ENCODE assay signal across 8 mouse cellular contexts in genomic region chr6:5383336-5384177, GRCm38 (mm10). TPM values are rescaled to one million over a fixed set of nuclear protein-coding genes. Genes with fewer than 3 reads are reported as not detected.
DNase-seq lines count a peak whose midpoint lies in the region; ATAC-seq and TF ChIP-seq lines count a peak whose summit lies in the region.

TSS of gene Asb4 (plus strand) at chr6:5383386.

- no peak for DNase-seq in layer of hippocampus, adult 2 months (ENCODE audit: low spot score in 2 of 2)
- no peak for DNase-seq in layer of hippocampus, postnatal 25 days (ENCODE audit: extremely low spot score in 1 of 2, low spot score in 1 of 2)
- DNase-seq in urinary bladder, adult 18-20 months (ENCODE audit: low spot score in 2 of 2), result no peak
- DNase-seq in right cerebral cortex, adult 18-20 months, result no peak
- DNase-seq in spleen, adult 18-20 months, result no peak

- H3K9ac ChIP-seq in embryonic facial prominence, embryonic 13.5 days, result peak within 1 kb of the TSS; percentile 58
- peak within 1 kb of the TSS; percentile 45; the same call in 1 of the 2 replicates for H3K9ac ChIP-seq in hindbrain, embryonic 16.5 days (ENCODE audit: low read depth, low read length)
- peak within 1 kb of the TSS; percentile 61 for H3K9ac ChIP-seq in midbrain, embryonic 13.5 days (replicated peaks)

- H3K27ac ChIP-seq in layer of hippocampus, adult 2 months, result no peak within 1 kb of the TSS; the same call in 1 of the 2 replicates
- peak within 1 kb of the TSS; percentile 82 for H3K27ac ChIP-seq in embryonic facial prominence, embryonic 13.5 days
- peak within 1 kb of the TSS; percentile 10 for H3K27ac ChIP-seq in hindbrain, embryonic 16.5 days (ENCODE audit: low read depth, low read length)
- H3K27ac ChIP-seq in midbrain, embryonic 13.5 days, result peak within 1 kb of the TSS; percentile 91

- H3K9me3 ChIP-seq in embryonic facial prominence, embryonic 13.5 days, result no peaks in the 10 kb centered on the region
- H3K9me3 ChIP-seq in hindbrain, embryonic 16.5 days (ENCODE audit: control insufficient read depth, low read length), result no peaks in the 10 kb centered on the region
- H3K9me3 ChIP-seq in midbrain, embryonic 13.5 days, result no peaks in the 10 kb centered on the region

- no peaks in the 10 kb centered on the region for H3K36me3 ChIP-seq in embryonic facial prominence, embryonic 13.5 days
- H3K36me3 ChIP-seq in hindbrain, embryonic 16.5 days (ENCODE audit: control insufficient read depth, insufficient read depth, low read length), result no peaks in the 10 kb centered on the region
- H3K36me3 ChIP-seq in midbrain, embryonic 13.5 days, result no peaks in the 10 kb centered on the region

- TF ChIP-seq CTCF in layer of hippocampus, adult 2 months (conservative IDR thresholded peaks at IDR 0.05), result no peak

- H3K27me3 ChIP-seq in embryonic facial prominence, embryonic 13.5 days, result peaks cover 6% of the 10 kb centered on the region; the same call in 1 of the 2 replicates
- no peaks in the 10 kb centered on the region for H3K27me3 ChIP-seq in hindbrain, embryonic 16.5 days (replicated peaks; ENCODE audit: control insufficient read depth, insufficient read depth, low read length)
- H3K27me3 ChIP-seq in midbrain, embryonic 13.5 days, result peaks cover 3% of the 10 kb centered on the region; the same call in 1 of the 2 replicates

- ATAC-seq in embryonic facial prominence, embryonic 13.5 days (ENCODE audit: insufficient number of reproducible peaks, insufficient read depth, low FRiP score, low TSS enrichment, low read depth), result no peak
- ATAC-seq in hindbrain, embryonic 16.5 days, result peak; percentile 55
- peak; percentile 57 for ATAC-seq in midbrain, embryonic 13.5 days

- peaks cover 46% of the 10 kb centered on the region for H3K4me1 ChIP-seq in embryonic facial prominence, embryonic 13.5 days
- H3K4me1 ChIP-seq in hindbrain, embryonic 16.5 days (ENCODE audit: control insufficient read depth, insufficient read depth, low read depth, low read length), result peaks cover 31% of the 10 kb centered on the region
- H3K4me1 ChIP-seq in midbrain, embryonic 13.5 days (replicated peaks), result peaks cover 59% of the 10 kb centered on the region

- peak within 1 kb of the TSS; percentile 48 for H3K4me3 ChIP-seq in layer of hippocampus, adult 2 months
- peak within 1 kb of the TSS; percentile 40 for H3K4me3 ChIP-seq in embryonic facial prominence, embryonic 13.5 days
- H3K4me3 ChIP-seq in hindbrain, embryonic 16.5 days (ENCODE audit: low read length), result peak within 1 kb of the TSS; percentile 22
- H3K4me3 ChIP-seq in midbrain, embryonic 13.5 days (replicated peaks), result peak within 1 kb of the TSS; percentile 20

- 3% methylated on average over 19 of the region's 19 CpGs for whole genome bisulfite sequencing in embryonic facial prominence, embryonic 13.5 days
- WGBS in hindbrain, embryonic 16.5 days, result 4% methylated on average over 19 of the region's 19 CpGs
- 3% methylated on average over 19 of the region's 19 CpGs for WGBS in midbrain, embryonic 13.5 days

- H3K4me2 ChIP-seq in embryonic facial prominence, embryonic 13.5 days, result peak within 1 kb of the TSS; percentile 56
- peak within 1 kb of the TSS; percentile 54 for H3K4me2 ChIP-seq in hindbrain, embryonic 16.5 days (ENCODE audit: low read length)
- H3K4me2 ChIP-seq in midbrain, embryonic 13.5 days (replicated peaks), result peak within 1 kb of the TSS; percentile 45

RNA-seq across cellular contexts. Expression of gene Asb4, which starts in this region (rescaled TPM):
- under 1 TPM; 0.22 to 0.36 TPM for total RNA-seq in layer of hippocampus, adult 2 months (2021)
- under 1 TPM; 0.54 to 0.79 TPM for total RNA-seq in layer of hippocampus, postnatal 25 days (2021)
- polyA plus RNA-seq in embryonic facial prominence, embryonic 13.5 days (2015; fragmentation: Nextera tagmentation; extraction: Ambion mirVana), result 19.6 and 23.9 TPM in 2 replicates
- polyA plus RNA-seq in hindbrain, embryonic 16.5 days (2015; fragmentation: Nextera tagmentation; extraction: Ambion mirVana), result 15.4 and 16.9 TPM in 2 replicates
- polyA plus RNA-seq in midbrain, embryonic 13.5 days (2015; fragmentation: Nextera tagmentation; extraction: Ambion mirVana), result 17.6 and 18.6 TPM in 2 replicates
